Mouse (Mus musculus): Measurements from ENCODE around the gene Cmtm8.

- no peak for TF ChIP-seq GATA1 (IDR thresholded peaks at IDR 0.05; ENCODE audit: low read length)
- TF ChIP-seq TAL1 (IDR thresholded peaks at IDR 0.05; ENCODE audit: low read length): no peak
Observed at GRCm38 (mm10) chr9:114817012-114817411, 26.9 kb downstream of the Cmtm8 start.

Measured in erythroblast, embryonic 14.5 days (primary cell).